Mouse (Mus musculus): Measurements from ENCODE around the gene Ntng1. TPM values are rescaled to one million over a fixed set of nuclear protein-coding genes. Genes with fewer than 3 reads are reported as not detected.

The Ntng1 gene
- polyA plus RNA-seq, 1 experiment: 0.20 TPM

GRCm38 (mm10) chr3:109732327-109733182 lies 411.3 kb downstream of the Ntng1 start:
- Histone ChIP-seq H3K4me3 (ENCODE audit: control insufficient read depth, low read depth, low read length) (no peak overlapping the region), H3K4me1 (ENCODE audit: control insufficient read depth, insufficient read depth, low read length) (no peaks in the 10 kb centered on the region), H3K27ac (ENCODE audit: control insufficient read depth, insufficient read depth, low read depth, low read length) (no peak overlapping the region), H3K36me3 (ENCODE audit: control insufficient read depth, insufficient read depth, low read length) (no peaks in the 10 kb centered on the region), H3K27me3 (ENCODE audit: control insufficient read depth, insufficient read depth, low read length) (no peaks in the 10 kb centered on the region)
- TF ChIP-seq POLR2A (IDR thresholded peaks at IDR 0.05; ENCODE audit: control insufficient read depth, low read depth, low read length) (no peak), CTCF (IDR thresholded peaks at IDR 0.05; ENCODE audit: control insufficient read depth, insufficient read depth, insufficient replicate concordance, low read depth, low read length) (no peak)

- Histone ChIP-seq H3K36me3 (ENCODE audit: control insufficient read depth, insufficient read depth, low read length) (no peaks in the 10 kb centered on the region), H3K27ac (ENCODE audit: control insufficient read depth, insufficient read depth, low read depth, low read length) (no peak overlapping the region), H3K4me3 (ENCODE audit: control insufficient read depth, low read depth, low read length) (no peak overlapping the region), H3K27me3 (ENCODE audit: control insufficient read depth, insufficient read depth, low read length) (no peaks in the 10 kb centered on the region), H3K4me1 (ENCODE audit: control insufficient read depth, insufficient read depth, low read length) (no peaks in the 10 kb centered on the region)
- no peak for TF ChIP-seq POLR2A (IDR thresholded peaks at IDR 0.05; ENCODE audit: control insufficient read depth, low read depth, low read length)
- TF ChIP-seq CTCF (IDR thresholded peaks at IDR 0.05; ENCODE audit: control insufficient read depth, insufficient read depth, insufficient replicate concordance, low read depth, low read length): no peak
These were observed 412.1 kb downstream of the Ntng1 start for GRCm38 (mm10) chr3:109731592-109732230.

Other genes starting within 250 kb of the Ntng1 start
- gene Prmt6, start 107.0 kb upstream of the Ntng1 start, polyA plus RNA-seq (2012; rRNA removed): 4.3 and 5.1 TPM in 2 replicates

All from testis, adult 2 months (tissue).